Mouse (Mus musculus) midbrain, postnatal 0 days (tissue): ENCODE measurements at regions not wholly inside any gene's neighbourhood (a gene's known extent, or its start where the extent isn't known, plus 50 kb on each side); places are given as distances from the start of the nearest gene placed in this dataset.

Source experiments
- ATAC-seq: fragments of 200-750 bp; cut with Nextera tagmentation; 2 replicates; pipeline ENCODE4 v1.8.0; 2017; ENCODE audit warnings: moderate number of reproducible peaks, mild to moderate bottlenecking, moderate TSS enrichment, moderate library complexity; ENCODE audit not compliant: low FRiP score
- DNase-seq: peaks from one replicate; pipeline ENCODE4 v3.0.0-alpha.2; 2015; ENCODE audit warnings: low spot score
- H3K27ac ChIP-seq: fragments of 300-500 bp; sonication (generic); 2 replicates; pipeline ENCODE4 v1.5.1; 2014; ENCODE audit warnings: low read depth, mild to moderate bottlenecking, low read length, mixed read lengths
- H3K27me3 ChIP-seq: fragments of 300-500 bp; sonication (generic); 2 replicates; pipeline ENCODE4 v1.6.1; 2014; ENCODE audit warnings: low read length, control low read depth, mixed read lengths; ENCODE audit not compliant: insufficient read depth
- H3K36me3 ChIP-seq: fragments of 300-500 bp; sonication (generic); 2 replicates; pipeline ENCODE4 v1.6.1; 2014; ENCODE audit warnings: low read length, control low read depth, mixed read lengths; ENCODE audit not compliant: insufficient read depth
- H3K4me1 ChIP-seq: fragments of 300-500 bp; sonication (generic); 2 replicates; pipeline ENCODE4 v1.6.1; 2014; ENCODE audit warnings: mild to moderate bottlenecking, control low read depth, antibody characterized with exemption, low read length, mixed read lengths; ENCODE audit not compliant: insufficient read depth
- H3K4me2 ChIP-seq: fragments of 300-500 bp; sonication (generic); 2 replicates; pipeline ENCODE4 v1.6.1; 2014; ENCODE audit warnings: low read depth, mild to moderate bottlenecking, low read length, mixed read lengths; ENCODE audit not compliant: poor library complexity, severe bottlenecking
- H3K4me3 ChIP-seq: fragments of 300-500 bp; sonication (generic); 2 replicates; pipeline ENCODE4 v1.5.1; 2014; ENCODE audit warnings: low read depth, mild to moderate bottlenecking, low read length, moderate library complexity
- H3K9ac ChIP-seq: fragments of 300-500 bp; sonication (generic); replicated peaks from 2 replicates; pipeline ENCODE4 v1.6.1; 2014; ENCODE audit warnings: mild to moderate bottlenecking, low read length, moderate library complexity, mixed read lengths; ENCODE audit not compliant: poor library complexity, severe bottlenecking
- H3K9me3 ChIP-seq: fragments of 300-500 bp; sonication (generic); 2 replicates; pipeline ENCODE4 v1.6.1; 2016; ENCODE audit warnings: low read length, control low read depth
- CTCF ChIP-seq: IDR thresholded peaks from 2 replicates; pipeline ENCODE4 v1.5.1; 2016; ENCODE audit warnings: antibody characterized with exemption, mild to moderate bottlenecking
- WGBS: fragments of 180-500 bp; shearing (Covaris S2); extraction: QIAGEN DNeasy Blood & Tissue Kit; methylation state at CpG from one replicate; pipeline ENCODE4 v1.1.7; 2014; 5-methylcytosine and 5-hydroxymethylcytosine counted together

DNA sequence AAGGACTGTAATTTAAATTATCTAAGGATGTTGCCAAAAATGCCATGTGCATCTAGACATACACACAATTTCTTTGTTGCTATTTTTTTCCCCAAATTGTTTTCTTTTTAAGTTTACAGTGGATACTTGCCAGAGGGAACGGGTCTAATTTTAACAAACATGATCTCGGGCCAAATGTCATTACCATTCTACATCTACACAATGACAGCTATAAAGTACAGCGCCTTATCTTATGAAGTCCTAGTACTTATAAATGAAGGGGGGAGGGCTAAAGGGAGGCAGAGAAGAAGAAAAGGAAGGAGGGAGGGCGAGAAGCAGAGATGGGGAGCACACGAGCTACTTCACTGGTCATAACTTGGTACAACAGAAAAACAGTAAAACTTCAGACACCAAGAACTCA lies 89.4 kb upstream of the Paip1 start:
- H3K9ac ChIP-seq = no peak overlapping the region
- TF ChIP-seq CTCF = no peak
- no peak overlapping the region for H3K4me2 ChIP-seq
- no peaks in the 10 kb centered on the region for H3K27me3 ChIP-seq
- peaks cover 5% of the 10 kb centered on the region; the same call in 1 of the 2 replicates for H3K36me3 ChIP-seq
- ATAC-seq = no peak
- H3K4me3 ChIP-seq = no peak overlapping the region
- H3K27ac ChIP-seq = no peak overlapping the region
- no peaks in the 10 kb centered on the region for H3K9me3 ChIP-seq
- H3K4me1 ChIP-seq = no peaks in the 10 kb centered on the region
- DNase-seq = no peak
- 80% methylated on average over 5 of the region's 5 CpGs for WGBS

DNA sequence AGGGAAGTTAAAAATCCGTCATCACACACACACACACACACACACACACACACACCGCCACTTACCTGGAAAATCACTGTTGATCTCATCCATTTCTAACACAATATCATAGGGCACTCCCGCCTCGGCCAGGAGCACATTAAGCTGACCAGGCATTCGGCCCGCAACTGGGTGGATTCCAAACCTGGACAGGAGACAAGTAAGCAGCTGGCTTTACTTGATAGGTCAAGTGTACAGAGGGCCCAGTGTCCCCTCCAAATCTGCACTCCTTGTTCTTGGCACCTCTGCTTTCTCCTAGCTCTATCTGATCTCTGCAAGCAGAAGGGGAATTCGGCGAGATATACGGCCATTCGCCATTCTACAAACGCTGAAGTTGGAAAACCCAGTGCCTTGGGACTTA lies 88.6 kb upstream of the Paip1 start:
- ATAC-seq = no peak

DNA sequence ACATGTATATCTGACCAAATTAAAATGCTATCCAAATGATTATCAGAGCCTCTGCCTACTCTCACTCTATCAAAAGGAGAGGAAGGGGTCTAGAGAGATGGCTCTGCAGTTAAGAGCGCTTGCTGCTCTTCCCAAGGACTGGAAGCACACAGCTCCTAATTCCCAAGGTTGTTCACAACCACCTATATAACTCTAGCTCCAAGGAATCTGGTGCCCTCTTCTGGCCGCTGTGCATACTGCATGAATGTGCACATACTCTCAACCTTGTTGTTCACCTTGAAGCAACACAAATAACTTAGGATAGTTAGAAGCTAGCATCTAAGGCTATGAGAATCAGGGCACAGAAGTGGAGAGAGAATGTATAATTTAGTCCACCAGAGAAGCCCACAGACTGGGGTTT lies 86.6 kb upstream of the Paip1 start:
- peak; percentile 36 for DNase-seq
- WGBS = 36% methylated on average over 2 of the region's 2 CpGs

More for the DNA sequence above, 88.6 kb upstream of the Paip1 start:
- no peak overlapping the region for H3K4me2 ChIP-seq
- WGBS = 96% methylated on average over 11 of the region's 11 CpGs
- no peak overlapping the region for H3K4me3 ChIP-seq
- H3K9me3 ChIP-seq = no peaks in the 10 kb centered on the region
- no peak overlapping the region for H3K27ac ChIP-seq
- H3K36me3 ChIP-seq = peaks cover 5% of the 10 kb centered on the region; the same call in 1 of the 2 replicates
- H3K4me1 ChIP-seq = no peaks in the 10 kb centered on the region
- no peak for DNase-seq
- no peaks in the 10 kb centered on the region for H3K27me3 ChIP-seq
- no peak overlapping the region for H3K9ac ChIP-seq
- TF ChIP-seq CTCF = no peak

DNA sequence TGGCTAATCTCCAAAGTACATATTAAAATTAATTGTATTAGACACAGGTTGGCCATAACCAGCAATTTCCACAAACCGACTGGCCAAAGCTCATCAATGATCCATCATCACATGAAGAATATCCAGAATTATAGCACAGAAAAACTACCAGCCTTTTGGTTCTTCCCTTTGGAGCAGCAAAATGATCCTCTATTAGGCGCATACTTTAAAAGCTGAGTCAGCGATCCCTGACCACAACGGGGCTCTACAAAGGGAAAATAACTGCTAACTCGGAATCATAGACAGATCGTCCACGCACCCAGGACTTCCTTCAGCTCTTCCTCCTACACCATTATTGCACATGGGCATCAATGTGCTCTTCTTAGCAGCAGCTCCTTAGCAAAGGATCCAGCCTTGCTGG lies 85.6 kb upstream of the Paip1 start:
- H3K27me3 ChIP-seq = no peaks in the 10 kb centered on the region
- H3K9ac ChIP-seq = no peak overlapping the region
- no peaks in the 10 kb centered on the region for H3K9me3 ChIP-seq
- H3K4me2 ChIP-seq = no peak overlapping the region
- no peak for TF ChIP-seq CTCF
- H3K4me3 ChIP-seq = no peak overlapping the region
- peaks cover 3% of the 10 kb centered on the region; the same call in 1 of the 2 replicates for H3K36me3 ChIP-seq
- no peak for ATAC-seq
- no peaks in the 10 kb centered on the region for H3K4me1 ChIP-seq
- WGBS = 95% methylated on average over 7 of the region's 7 CpGs
- no peak overlapping the region for H3K27ac ChIP-seq
- no peak for DNase-seq

More for the DNA sequence above, 86.6 kb upstream of the Paip1 start:
- peak; percentile 77 for TF ChIP-seq CTCF
- ATAC-seq = no peak
- H3K27ac ChIP-seq = no peak overlapping the region
- no peak overlapping the region for H3K4me3 ChIP-seq
- H3K36me3 ChIP-seq = peaks cover 5% of the 10 kb centered on the region; the same call in 1 of the 2 replicates
- H3K9me3 ChIP-seq = no peaks in the 10 kb centered on the region
- no peak overlapping the region for H3K4me2 ChIP-seq
- H3K27me3 ChIP-seq = no peaks in the 10 kb centered on the region
- H3K9ac ChIP-seq = no peak overlapping the region
- no peaks in the 10 kb centered on the region for H3K4me1 ChIP-seq

DNA sequence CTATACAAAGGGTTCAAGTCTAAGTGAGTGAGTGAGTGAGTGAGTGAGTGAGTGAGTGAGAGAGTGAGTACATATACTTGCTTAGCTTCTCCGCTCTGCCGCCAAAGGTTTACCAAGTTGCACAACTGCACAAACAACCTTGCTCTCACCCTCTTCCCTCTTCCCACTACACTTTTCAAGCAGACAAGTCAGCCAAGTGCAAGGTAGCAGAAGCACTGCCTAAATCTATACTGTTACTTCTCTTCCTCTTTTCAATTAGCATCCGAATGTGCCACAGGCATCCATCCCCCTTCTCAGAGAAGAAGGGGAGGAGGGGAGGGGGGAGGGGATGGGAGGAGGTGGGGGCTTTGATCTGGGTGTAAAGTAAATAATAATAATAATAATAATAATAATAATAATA lies 80.4 kb upstream of the Paip1 start:
- Histone ChIP-seq H3K27ac (no peak overlapping the region), H3K4me3 (no peak overlapping the region), H3K9ac (no peak overlapping the region), H3K9me3 (no peaks in the 10 kb centered on the region), H3K4me1 (no peaks in the 10 kb centered on the region), H3K36me3 (no peaks in the 10 kb centered on the region), H3K4me2 (no peak overlapping the region), H3K27me3 (no peaks in the 10 kb centered on the region)
- ATAC-seq (no peak), DNase-seq (no peak)
- no peak for TF ChIP-seq CTCF
- WGBS = 95% methylated on average over 3 of the region's 3 CpGs

DNA sequence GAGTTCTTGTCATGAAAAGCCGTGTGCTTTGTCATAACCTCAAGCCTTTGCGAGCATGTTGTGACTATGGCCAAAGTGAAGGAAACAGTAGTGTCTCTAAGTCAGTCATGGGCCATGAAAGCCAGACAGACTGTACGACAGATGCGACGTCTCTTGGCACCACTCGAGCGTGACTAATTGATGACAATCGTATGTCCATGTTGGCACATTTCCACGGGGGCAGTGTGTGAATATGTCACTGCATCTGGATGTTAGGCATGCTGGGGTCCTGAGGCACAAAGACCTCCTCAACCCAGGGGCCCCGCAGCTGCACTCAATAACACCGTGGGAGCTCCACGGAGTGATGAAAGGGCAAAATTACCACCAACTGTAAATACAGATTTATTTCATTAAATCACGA lies 77.1 kb upstream of the Paip1 start:
- 41% methylated on average over 13 of the region's 13 CpGs for WGBS
- TF ChIP-seq CTCF = no peak
- H3K4me2 ChIP-seq = no peak overlapping the region
- no peaks in the 10 kb centered on the region for H3K9me3 ChIP-seq
- H3K4me1 ChIP-seq = no peaks in the 10 kb centered on the region
- no peak; the same call in 1 of the 2 replicates for ATAC-seq
- DNase-seq = peak; percentile 61
- H3K27me3 ChIP-seq = no peaks in the 10 kb centered on the region
- no peak overlapping the region for H3K4me3 ChIP-seq
- H3K9ac ChIP-seq = no peak overlapping the region
- peaks cover 20% of the 10 kb centered on the region for H3K36me3 ChIP-seq
- H3K27ac ChIP-seq = no peak overlapping the region
